Mouse (Mus musculus): ENCODE data around the gene Siah1a. TPM values are rescaled to one million over a fixed set of nuclear protein-coding genes. Genes with fewer than 3 reads are reported as not detected.

Gene Siah1a
- total and polyA plus RNA-seq, 3 experiments: 5.9 to 11.1 (median 8.0) TPM

- no peaks in the 10 kb centered on the region for H3K27me3 ChIP-seq (replicated peaks)
- dilution Hi-C loops (cut with MboI; ENCODE audit: extremely low pct_ligation_motif_present, extremely low pct_unique_long_range_greater_than_20kb, low sequenced_read_pairs) (no loop called here), in situ Hi-C loops (cut with MboI; ENCODE audit: low pct_ligation_motif_present, low pct_unique_long_range_greater_than_20kb, low sequenced_read_pairs) (no loop called here)
- H3K9ac ChIP-seq (ENCODE audit: insufficient read depth, low read depth): no peak overlapping the region
- no peak overlapping the region for H3K4me2 ChIP-seq (ENCODE audit: insufficient read depth, low read depth, poor library complexity, severe bottlenecking)
- DNase-seq (ENCODE audit: extremely low read depth): no peak
- no peak overlapping the region for H3K27ac ChIP-seq (ENCODE audit: insufficient read depth, low read depth)
- no peaks in the 10 kb centered on the region for H3K79me2 ChIP-seq (replicated peaks; ENCODE audit: control insufficient read depth, extremely low read depth, insufficient read depth, poor library complexity, severe bottlenecking)
- no peak overlapping the region for H3K4me3 ChIP-seq (replicated peaks in 1 of 3; ENCODE audit: low read depth in 2 of 3, low read length in 2 of 3, poor library complexity in 1 of 3)
- no peaks in the 10 kb centered on the region for H3K9me3 ChIP-seq (replicated peaks; ENCODE audit: low read length)
- peaks cover 0 to 10% of the 10 kb centered on the region in 2 experiments; a peak in 2 of 4 replicates for H3K4me1 ChIP-seq (ENCODE audit: control insufficient read depth in 1 of 2, insufficient read depth in 2 of 2)
- TF ChIP-seq GABPA (IDR thresholded peaks at IDR 0.05; ENCODE audit: insufficient replicate concordance, low read depth, low read length) (no peak), ZNF384 (IDR thresholded peaks at IDR 0.05; ENCODE audit: low read depth, low read length) (no peak), SMC3 (IDR thresholded peaks at IDR 0.05; ENCODE audit: low read depth, low read length) (no peak), JUN (IDR thresholded peaks at IDR 0.05; ENCODE audit: insufficient read depth, low read depth, low read length) (no peak), RCOR1 (conservative IDR thresholded peaks at IDR 0.05; ENCODE audit: low read depth, low read length) (no peak), MAFK (IDR thresholded peaks at IDR 0.05; ENCODE audit: insufficient replicate concordance, low read length) (no peak), MAX (IDR thresholded peaks at IDR 0.05; ENCODE audit: low read length) (no peak), NELFE (IDR thresholded peaks at IDR 0.05; ENCODE audit: low read depth, low read length) (no peak), IRF4 (IDR thresholded peaks at IDR 0.05; ENCODE audit: low read depth, low read length) (no peak), ELF1 (IDR thresholded peaks at IDR 0.05; ENCODE audit: low read depth, low read length) (no peak)
- peaks cover 25 to 71% of the 10 kb centered on the region in 2 experiments for H3K36me3 ChIP-seq (replicated peaks in 1 of 2; ENCODE audit: control insufficient read depth in 1 of 2, insufficient read depth in 1 of 2, low read length in 1 of 2)
These were observed 33.1 kb downstream of the Siah1a start for GRCm38 (mm10) chr8:86712594-86712993.

DNA sequence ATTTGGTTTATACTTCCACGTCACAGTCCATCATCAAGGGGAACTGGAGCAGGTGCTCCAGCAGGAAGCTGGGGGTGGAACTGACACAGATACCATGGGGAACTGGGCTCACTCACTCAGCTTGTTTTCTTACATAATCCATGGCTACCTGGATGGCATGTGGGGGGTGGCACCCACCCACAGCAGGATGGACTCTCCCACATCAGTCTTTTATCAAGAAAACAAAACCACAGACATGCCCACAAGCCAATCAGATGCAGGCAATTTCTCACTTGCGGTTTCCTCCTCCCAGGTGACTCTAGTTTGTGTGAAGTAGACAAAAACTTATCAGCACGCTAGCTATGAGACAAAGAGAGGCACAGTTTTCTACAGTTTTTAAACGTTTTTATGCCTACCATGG, 37.9 kb downstream of the Siah1a start:
- H3K36me3 ChIP-seq (replicated peaks in 1 of 2; ENCODE audit: control insufficient read depth in 1 of 2, insufficient read depth in 1 of 2, low read length in 1 of 2): peaks cover 12 to 53% of the 10 kb centered on the region in 2 experiments
- peak; percentile 20 for DNase-seq (ENCODE audit: extremely low read depth)
- in situ Hi-C loops (cut with MboI; ENCODE audit: low pct_ligation_motif_present, low pct_unique_long_range_greater_than_20kb, low sequenced_read_pairs) (no loop called here), dilution Hi-C loops (cut with MboI; ENCODE audit: extremely low pct_ligation_motif_present, extremely low pct_unique_long_range_greater_than_20kb, low sequenced_read_pairs) (no loop called here)
- TF ChIP-seq JUN (IDR thresholded peaks at IDR 0.05; ENCODE audit: insufficient read depth, low read depth, low read length) (no peak), BHLHE40 (IDR thresholded peaks at IDR 0.05; ENCODE audit: low read depth, low read length) (no peak), NRF1 (IDR thresholded peaks at IDR 0.05; ENCODE audit: low read depth, low read length) (no peak), ZC3H11A (IDR thresholded peaks at IDR 0.05; ENCODE audit: low read depth, low read length) (no peak), USF1 (IDR thresholded peaks at IDR 0.05; ENCODE audit: low read depth, low read length) (no peak), ZNF384 (IDR thresholded peaks at IDR 0.05; ENCODE audit: low read depth, low read length) (no peak), ZKSCAN1 (IDR thresholded peaks at IDR 0.05; ENCODE audit: borderline replicate concordance, low read depth, low read length) (no peak), RAD21 (IDR thresholded peaks at IDR 0.05; ENCODE audit: low read depth, low read length) (no peak), MEF2A (IDR thresholded peaks at IDR 0.05; ENCODE audit: borderline replicate concordance, low read depth, low read length) (no peak), CHD1 (IDR thresholded peaks at IDR 0.05; ENCODE audit: low read depth, low read length) (no peak), IRF4 (IDR thresholded peaks at IDR 0.05; ENCODE audit: low read depth, low read length) (no peak), CTCF (conservative IDR thresholded peaks at IDR 0.05 in 1 of 2, IDR thresholded peaks at IDR 0.05 in 1 of 2; ENCODE audit: low read depth in 2 of 2, low read length in 2 of 2) (no peak), ELF1 (IDR thresholded peaks at IDR 0.05; ENCODE audit: low read depth, low read length) (no peak), MAZ (IDR thresholded peaks at IDR 0.05; ENCODE audit: low read depth, low read length) (no peak), CHD2 (IDR thresholded peaks at IDR 0.05; ENCODE audit: low read length) (no peak), HCFC1 (IDR thresholded peaks at IDR 0.05; ENCODE audit: low read depth, low read length) (no peak), MXI1 (IDR thresholded peaks at IDR 0.05; ENCODE audit: low read depth, low read length) (no peak)
- no peak overlapping the region for H3K27ac ChIP-seq (ENCODE audit: insufficient read depth, low read depth)
- no peak overlapping the region for H3K4me2 ChIP-seq (ENCODE audit: insufficient read depth, low read depth, poor library complexity, severe bottlenecking)
- no peaks in the 10 kb centered on the region for H3K27me3 ChIP-seq (replicated peaks)
- no peak overlapping the region for H3K9ac ChIP-seq (ENCODE audit: insufficient read depth, low read depth)
- no peaks in the 10 kb centered on the region for H3K9me3 ChIP-seq (replicated peaks; ENCODE audit: low read length)
- H3K4me1 ChIP-seq (ENCODE audit: control insufficient read depth in 1 of 2, insufficient read depth in 2 of 2): peaks cover 0 to 11% of the 10 kb centered on the region in 2 experiments; a peak in 2 of 4 replicates
- H3K4me3 ChIP-seq (replicated peaks in 1 of 3; ENCODE audit: low read depth in 2 of 3, low read length in 2 of 3, poor library complexity in 1 of 3): no peak overlapping the region
- no peaks in the 10 kb centered on the region for H3K79me2 ChIP-seq (replicated peaks; ENCODE audit: control insufficient read depth, extremely low read depth, insufficient read depth, poor library complexity, severe bottlenecking)

Data from CH12.LX (cell line).